Mouse (Mus musculus): ENCODE data around the gene Afmid. TPM values are rescaled to one million over a fixed set of nuclear protein-coding genes. Genes with fewer than 3 reads are reported as not detected.

Afmid gene
- polyA plus RNA-seq, 1 experiment: 17.7 TPM

DNA sequence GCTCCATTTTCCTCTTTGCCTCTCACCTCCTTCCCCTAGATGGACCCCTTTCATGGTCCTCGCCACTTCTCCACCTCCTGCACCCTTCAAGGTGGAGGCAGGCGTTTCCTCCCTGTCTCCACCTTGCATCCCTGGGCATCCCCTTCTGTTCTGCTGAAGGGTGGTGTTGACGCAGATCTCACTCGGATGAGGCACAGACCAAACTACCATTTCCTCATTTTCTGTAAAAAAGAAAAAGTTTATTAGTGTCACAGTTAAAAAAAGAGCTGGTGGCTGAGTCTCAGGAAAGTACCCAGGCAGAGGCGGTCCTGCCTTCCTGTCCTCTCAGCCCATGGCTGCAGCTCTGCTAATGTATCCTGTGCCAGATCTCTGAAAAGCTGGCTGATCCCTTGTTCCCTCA is 26.6 kb upstream of the Afmid start:
- H3K4me3 ChIP-seq (ENCODE audit: control insufficient read depth, insufficient read depth, low read length): no peak overlapping the region
- peak overlapping the region; percentile 8; the same call in 1 of the 2 replicates for H3K27ac ChIP-seq (ENCODE audit: control insufficient read depth, insufficient read depth, low read length)
- no peak for DNase-seq
- H3K36me3 ChIP-seq (ENCODE audit: control insufficient read depth, insufficient read depth, low read length): no peaks in the 10 kb centered on the region
- 39% methylated on average over 5 of the region's 5 CpGs for WGBS
- H3K4me1 ChIP-seq (replicated peaks; ENCODE audit: control insufficient read depth, insufficient read depth, low read length): peaks cover 35% of the 10 kb centered on the region
- no peaks in the 10 kb centered on the region for H3K27me3 ChIP-seq (ENCODE audit: control insufficient read depth, insufficient read depth, low read length)
- TF ChIP-seq POLR2A (IDR thresholded peaks at IDR 0.05; ENCODE audit: control insufficient read depth, extremely low read depth, insufficient read depth, low read length, poor library complexity) (no peak), CTCF (IDR thresholded peaks at IDR 0.05; ENCODE audit: borderline replicate concordance, control insufficient read depth, extremely low read depth, insufficient read depth, low read length, poor library complexity) (no peak)

DNA sequence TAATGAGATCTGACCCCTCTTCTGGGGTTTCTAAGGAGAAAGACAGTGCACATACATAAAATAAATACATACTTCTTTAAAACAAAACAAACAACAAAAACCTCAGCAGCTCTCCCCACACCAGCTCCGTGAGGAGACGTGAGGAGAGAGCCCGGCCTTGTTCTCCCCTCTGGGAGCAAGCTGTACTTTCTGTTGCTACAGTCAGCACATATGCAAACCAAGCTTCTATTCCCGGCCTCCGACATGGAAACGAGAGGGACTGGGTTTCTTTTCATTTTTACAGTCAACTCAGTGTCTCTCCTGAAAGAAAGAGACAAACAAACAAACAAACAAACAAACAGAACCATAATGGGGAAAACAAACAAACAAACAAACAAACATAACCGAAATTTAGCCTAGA is 25.7 kb upstream of the Afmid start:
- TF ChIP-seq POLR2A (IDR thresholded peaks at IDR 0.05; ENCODE audit: control insufficient read depth, extremely low read depth, insufficient read depth, low read length, poor library complexity): no peak
- TF ChIP-seq CTCF (IDR thresholded peaks at IDR 0.05; ENCODE audit: borderline replicate concordance, control insufficient read depth, extremely low read depth, insufficient read depth, low read length, poor library complexity): no peak
- H3K4me3 ChIP-seq (ENCODE audit: control insufficient read depth, insufficient read depth, low read length): no peak overlapping the region
- 94% methylated on average over 7 of the region's 7 CpGs for WGBS

DNA sequence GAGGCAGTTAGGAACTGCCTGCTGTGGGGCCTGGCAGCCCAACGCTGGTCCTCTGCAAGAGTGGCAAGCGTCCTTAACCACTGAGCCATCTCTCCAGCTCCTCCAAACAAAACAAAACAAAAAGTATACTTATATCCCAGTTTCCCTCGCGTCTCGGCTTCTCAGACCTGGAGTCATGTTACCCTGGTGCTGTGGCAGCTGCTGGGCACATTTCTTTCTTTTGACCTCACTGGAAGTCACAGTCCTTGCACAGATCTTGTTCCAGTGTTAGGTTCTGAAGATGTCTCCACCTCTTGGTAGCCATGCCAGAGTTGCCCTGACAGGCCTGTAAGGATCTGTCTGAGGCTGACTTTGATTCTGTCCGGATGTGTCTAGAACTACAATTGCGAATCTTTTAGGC is 24.1 kb upstream of the Afmid start:
- 94% methylated on average over 7 of the region's 7 CpGs for whole genome bisulfite sequencing
- Histone ChIP-seq H3K4me3 (ENCODE audit: control insufficient read depth, insufficient read depth, low read length) (no peak overlapping the region), H3K36me3 (ENCODE audit: control insufficient read depth, insufficient read depth, low read length) (no peaks in the 10 kb centered on the region), H3K27ac (ENCODE audit: control insufficient read depth, insufficient read depth, low read length) (no peak overlapping the region), H3K4me1 (replicated peaks; ENCODE audit: control insufficient read depth, insufficient read depth, low read length) (peaks cover 23% of the 10 kb centered on the region), H3K27me3 (ENCODE audit: control insufficient read depth, insufficient read depth, low read length) (no peaks in the 10 kb centered on the region)
- TF ChIP-seq POLR2A (IDR thresholded peaks at IDR 0.05; ENCODE audit: control insufficient read depth, extremely low read depth, insufficient read depth, low read length, poor library complexity) (no peak), CTCF (IDR thresholded peaks at IDR 0.05; ENCODE audit: borderline replicate concordance, control insufficient read depth, extremely low read depth, insufficient read depth, low read length, poor library complexity) (no peak)
- no peak for DNase-seq

More for the DNA sequence above, 25.7 kb upstream of the Afmid start:
- H3K36me3 ChIP-seq (ENCODE audit: control insufficient read depth, insufficient read depth, low read length): no peaks in the 10 kb centered on the region
- DNase-seq: no peak
- H3K27ac ChIP-seq (ENCODE audit: control insufficient read depth, insufficient read depth, low read length): no peak overlapping the region
- no peaks in the 10 kb centered on the region for H3K27me3 ChIP-seq (ENCODE audit: control insufficient read depth, insufficient read depth, low read length)
- H3K4me1 ChIP-seq (replicated peaks; ENCODE audit: control insufficient read depth, insufficient read depth, low read length): peaks cover 29% of the 10 kb centered on the region

DNA sequence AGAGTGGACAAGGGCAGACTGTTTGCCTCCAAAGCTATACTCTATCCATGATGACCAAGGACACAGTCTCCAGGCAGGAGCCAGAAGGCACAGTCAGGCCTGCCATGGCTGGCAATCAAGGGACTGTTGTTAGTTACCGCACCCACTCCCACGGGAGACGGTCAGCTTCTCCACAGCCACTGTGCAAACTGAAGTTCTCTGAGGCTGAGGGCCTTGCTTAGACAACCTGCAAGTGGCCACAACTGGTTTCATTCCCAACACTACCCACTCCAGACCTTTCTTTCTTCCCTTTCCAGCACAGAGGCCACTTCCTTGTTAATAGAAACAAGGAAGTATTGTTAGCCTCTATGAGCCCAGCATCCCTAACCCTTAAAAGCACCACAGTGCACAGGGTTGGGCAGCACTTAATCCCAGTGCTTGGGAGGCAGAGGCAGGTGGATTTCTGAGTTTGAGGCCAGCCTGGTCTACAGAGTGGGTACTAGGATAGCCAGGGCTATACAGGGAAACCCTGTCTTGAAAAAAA is 22.5 kb upstream of the Afmid start:
- no peak for TF ChIP-seq CTCF (IDR thresholded peaks at IDR 0.05; ENCODE audit: borderline replicate concordance, control insufficient read depth, extremely low read depth, insufficient read depth, low read length, poor library complexity)
- no peak for TF ChIP-seq POLR2A (IDR thresholded peaks at IDR 0.05; ENCODE audit: control insufficient read depth, extremely low read depth, insufficient read depth, low read length, poor library complexity)
- Histone ChIP-seq H3K36me3 (ENCODE audit: control insufficient read depth, insufficient read depth, low read length) (no peaks in the 10 kb centered on the region), H3K4me3 (ENCODE audit: control insufficient read depth, insufficient read depth, low read length) (no peak overlapping the region), H3K27me3 (ENCODE audit: control insufficient read depth, insufficient read depth, low read length) (no peaks in the 10 kb centered on the region), H3K27ac (ENCODE audit: control insufficient read depth, insufficient read depth, low read length) (no peak overlapping the region; the same call in 1 of the 2 replicates), H3K4me1 (replicated peaks; ENCODE audit: control insufficient read depth, insufficient read depth, low read length) (peaks cover 9% of the 10 kb centered on the region)
- WGBS: 89% methylated on average over 3 of the region's 3 CpGs
- no peak for DNase-seq

DNA sequence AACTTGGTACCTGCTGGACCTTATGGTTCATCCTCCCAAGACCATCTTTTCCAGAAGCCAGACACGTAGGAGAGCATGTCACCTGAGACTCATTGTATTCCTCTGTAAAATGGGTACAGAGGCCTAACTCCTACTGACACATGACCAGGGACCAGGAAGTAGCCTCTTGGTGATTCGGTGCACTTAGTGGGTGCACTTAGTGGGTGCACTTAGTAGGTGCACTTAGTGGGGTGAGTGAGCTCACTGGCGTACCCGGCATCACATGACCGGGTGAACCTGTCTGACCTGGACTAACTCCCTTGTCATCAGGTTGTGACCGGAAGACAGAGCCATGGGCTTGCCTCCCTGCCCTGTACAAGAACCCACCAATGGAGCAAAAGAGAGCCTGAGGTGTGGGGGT is 18.9 kb upstream of the Afmid start:
- no peak for DNase-seq
- H3K36me3 ChIP-seq (ENCODE audit: control insufficient read depth, insufficient read depth, low read length): no peaks in the 10 kb centered on the region
- H3K4me1 ChIP-seq (replicated peaks; ENCODE audit: control insufficient read depth, insufficient read depth, low read length): peaks cover 12% of the 10 kb centered on the region
- 98% methylated on average over 6 of the region's 6 CpGs for WGBS
- no peak overlapping the region for H3K27ac ChIP-seq (ENCODE audit: control insufficient read depth, insufficient read depth, low read length)
- H3K27me3 ChIP-seq (ENCODE audit: control insufficient read depth, insufficient read depth, low read length): no peaks in the 10 kb centered on the region
- no peak overlapping the region for H3K4me3 ChIP-seq (ENCODE audit: control insufficient read depth, insufficient read depth, low read length)
- TF ChIP-seq CTCF (IDR thresholded peaks at IDR 0.05; ENCODE audit: borderline replicate concordance, control insufficient read depth, extremely low read depth, insufficient read depth, low read length, poor library complexity) (no peak), POLR2A (IDR thresholded peaks at IDR 0.05; ENCODE audit: control insufficient read depth, extremely low read depth, insufficient read depth, low read length, poor library complexity) (no peak)

DNA sequence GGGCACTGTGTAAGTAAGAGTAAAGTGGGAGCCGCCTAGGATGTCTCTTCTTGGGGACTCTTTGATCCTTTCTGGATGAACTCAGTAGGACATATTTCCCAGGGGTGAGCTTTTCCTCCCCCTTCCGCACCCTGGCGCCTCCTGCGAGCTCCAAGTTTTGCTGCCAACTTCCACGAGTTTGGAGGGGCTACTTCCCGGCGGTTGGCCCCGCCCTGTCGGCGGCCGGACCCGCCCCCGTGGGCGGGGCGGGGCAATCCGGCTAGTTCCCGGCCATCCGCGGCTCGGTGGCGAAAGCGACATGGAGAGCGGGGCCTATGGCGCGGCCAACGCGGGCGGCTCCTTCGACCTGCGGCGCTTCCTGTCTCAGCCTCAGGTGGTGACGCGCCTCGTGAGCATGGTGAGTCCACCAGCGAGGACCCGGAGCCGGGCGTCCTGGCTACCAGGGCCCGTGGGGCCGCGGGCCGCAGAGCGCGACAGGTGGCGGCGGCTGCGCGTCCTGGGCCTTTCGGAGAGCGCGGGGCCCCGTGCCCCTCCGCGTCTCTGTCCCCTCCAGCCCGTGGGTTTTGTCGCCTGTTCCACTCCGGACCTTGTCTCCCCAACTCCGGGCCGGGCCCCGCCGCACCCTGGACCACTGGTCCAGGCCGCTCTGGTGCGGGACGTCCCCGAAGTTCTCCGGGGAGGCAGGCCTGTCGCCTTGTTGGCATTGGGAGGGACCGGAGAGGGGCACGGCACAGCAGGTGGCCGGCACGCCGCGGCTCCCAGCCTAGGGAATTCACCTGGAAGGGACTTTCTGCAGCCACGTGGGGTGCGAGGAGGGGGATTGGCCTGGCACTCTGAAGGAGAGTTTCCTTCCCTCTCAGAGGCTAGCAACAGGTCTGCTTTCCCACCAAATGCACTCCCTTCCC is 16.1 kb upstream of the Afmid start, which contains the start of the genes Gm20708 and Syngr2:
Gene Gm20708, plus strand, starts transcription at position 262 of the 905 bp plus-strand sequence.
Gene Syngr2, plus strand, starts transcription at position 262 of the 905 bp plus-strand sequence.
- peak; percentile 75 for DNase-seq
- H3K4me1 ChIP-seq (replicated peaks; ENCODE audit: control insufficient read depth, insufficient read depth, low read length): peaks cover 12% of the 10 kb centered on the region
- 1% methylated on average over 75 of the region's 75 CpGs for WGBS
- H3K27ac ChIP-seq (ENCODE audit: control insufficient read depth, insufficient read depth, low read length): peak within 1 kb of the TSS; percentile 6
- no peaks in the 10 kb centered on the region for H3K27me3 ChIP-seq (ENCODE audit: control insufficient read depth, insufficient read depth, low read length)
- peak within 1 kb of the TSS; percentile 58 for H3K4me3 ChIP-seq (ENCODE audit: control insufficient read depth, insufficient read depth, low read length)
- H3K36me3 ChIP-seq (ENCODE audit: control insufficient read depth, insufficient read depth, low read length): no peaks in the 10 kb centered on the region; the same call in 1 of the 2 replicates
- TF ChIP-seq CTCF (IDR thresholded peaks at IDR 0.05; ENCODE audit: borderline replicate concordance, control insufficient read depth, extremely low read depth, insufficient read depth, low read length, poor library complexity) (no peak), POLR2A (IDR thresholded peaks at IDR 0.05; ENCODE audit: control insufficient read depth, extremely low read depth, insufficient read depth, low read length, poor library complexity) (no peak)
